Mouse (Mus musculus): Measurements from ENCODE around the gene Snx10.
A peak's percentile ranks its signal among the peaks of the same experiment; 100 is the strongest.

Gene Snx10

GRCm38 (mm10) chr6:51585980-51586379 is 62.3 kb downstream of the Snx10 start:
- peak; percentile 83 to 87 for DNase-seq (ENCODE audit: low spot score in 2 of 2)

- DNase-seq (ENCODE audit: low spot score in 2 of 2) = no peak
Measured at GRCm38 (mm10) chr6:51587266-51587665, 63.6 kb downstream of the Snx10 start.

GRCm38 (mm10) chr6:51591264-51591663 is 67.6 kb downstream of the Snx10 start:
- no peak for DNase-seq (ENCODE audit: low spot score in 2 of 2)

GRCm38 (mm10) chr6:51591844-51592243 is 68.1 kb downstream of the Snx10 start:
- DNase-seq (ENCODE audit: low spot score in 2 of 2) = no peak

GRCm38 (mm10) chr6:51592356-51593115 is 68.8 kb downstream of the Snx10 start:
- peak; percentile 95 to 97 for DNase-seq (ENCODE audit: low spot score in 2 of 2)

GRCm38 (mm10) chr6:51593446-51594035 is 69.8 kb downstream of the Snx10 start:
- no peak for DNase-seq (ENCODE audit: low spot score in 2 of 2)

GRCm38 (mm10) chr6:51594516-51594915 is 70.8 kb downstream of the Snx10 start:
- peak in 1 of 2 experiments; percentile 37 for DNase-seq (ENCODE audit: low spot score in 2 of 2)

GRCm38 (mm10) chr6:51598058-51598457 is 74.4 kb downstream of the Snx10 start:
- no peak for DNase-seq (ENCODE audit: low spot score in 2 of 2)

GRCm38 (mm10) chr6:51600412-51600811 is 76.7 kb downstream of the Snx10 start:
- DNase-seq (ENCODE audit: low spot score in 2 of 2) = no peak

GRCm38 (mm10) chr6:51602341-51602740 is 78.6 kb downstream of the Snx10 start:
- DNase-seq (ENCODE audit: low spot score in 2 of 2) = no peak

GRCm38 (mm10) chr6:51603691-51604090 is 80.0 kb downstream of the Snx10 start:
- no peak for DNase-seq (ENCODE audit: low spot score in 2 of 2)

- DNase-seq (ENCODE audit: low spot score in 2 of 2) = no peak
Measured at GRCm38 (mm10) chr6:51606245-51606644, 82.5 kb downstream of the Snx10 start.

- DNase-seq (ENCODE audit: low spot score in 2 of 2) = no peak
Measured at GRCm38 (mm10) chr6:51606803-51607202, 83.1 kb downstream of the Snx10 start.

- DNase-seq (ENCODE audit: low spot score in 2 of 2) = no peak
Measured at GRCm38 (mm10) chr6:51611621-51612020, 87.9 kb downstream of the Snx10 start.

GRCm38 (mm10) chr6:51612371-51613051 is 88.8 kb downstream of the Snx10 start:
- peak; percentile 58 to 74 for DNase-seq (ENCODE audit: low spot score in 2 of 2)

- no peak for DNase-seq (ENCODE audit: low spot score in 2 of 2)
Measured at GRCm38 (mm10) chr6:51613661-51614060, 90.0 kb downstream of the Snx10 start.

GRCm38 (mm10) chr6:51626843-51627242 is 103.1 kb downstream of the Snx10 start:
- DNase-seq (ENCODE audit: low spot score in 2 of 2) = no peak

GRCm38 (mm10) chr6:51629671-51630070 is 106.0 kb downstream of the Snx10 start:
- DNase-seq (ENCODE audit: low spot score in 2 of 2) = no peak

- DNase-seq (ENCODE audit: low spot score in 2 of 2) = no peak
Measured at GRCm38 (mm10) chr6:51630184-51630583, 106.5 kb downstream of the Snx10 start.

- DNase-seq (ENCODE audit: low spot score in 2 of 2) = no peak
Measured at GRCm38 (mm10) chr6:51632928-51633662, 109.4 kb downstream of the Snx10 start.

- DNase-seq (ENCODE audit: low spot score in 2 of 2) = no peak
Measured at GRCm38 (mm10) chr6:51633663-51634362, 110.1 kb downstream of the Snx10 start.
